Mouse (Mus musculus) liver, embryonic 14.5 days (tissue): ENCODE measurements around the gene Trim47. TPM values are rescaled to one million over a fixed set of nuclear protein-coding genes. Genes with fewer than 3 reads are reported as not detected.

ENCODE experiments used
- ATAC-seq: fragments of 200-750 bp; cut with Nextera tagmentation; 2 replicates; pipeline ENCODE4 v1.8.0; 2017; ENCODE audit warnings: moderate number of reproducible peaks, mild to moderate bottlenecking, moderate library complexity; ENCODE audit not compliant: insufficient read depth
- DNase-seq, 3 experiments: peaks; one replicate each; pipeline ENCODE4 v3.0.0-alpha.2; 2012 to 2013; ENCODE audit warnings: low read depth in 3 of 3, low spot score in 3 of 3
- H3K27ac ChIP-seq: fragments of 300-500 bp; sonication (generic); 2 replicates; pipeline ENCODE4 v1.5.1; 2014; ENCODE audit warnings: moderate library complexity, mild to moderate bottlenecking, control low read depth, inconsistent platforms
- H3K27me3 ChIP-seq: fragments of 300-500 bp; sonication (generic); 2 replicates; pipeline ENCODE4 v1.6.1; 2014; ENCODE audit warnings: mild to moderate bottlenecking, low read length, moderate library complexity; ENCODE audit not compliant: control insufficient read depth, insufficient read depth
- H3K36me3 ChIP-seq: fragments of 300-500 bp; sonication (generic); replicated peaks from 2 replicates; pipeline ENCODE4 v1.6.1; 2014; ENCODE audit warnings: low read depth; ENCODE audit not compliant: control insufficient read depth, insufficient read depth
- H3K4me1 ChIP-seq, 2 experiments: fragments of 200-500 bp in 1 of 2; fragments of 300-500 bp in 1 of 2; sonication (generic) in 1 of 2; replicated peaks; 2 replicates each; pipeline ENCODE4 v1.6.1; 2012 to 2014; ENCODE audit warnings: antibody characterized with exemption in 1 of 2, inconsistent platforms in 1 of 2, low read length in 1 of 2; ENCODE audit not compliant: control insufficient read depth in 2 of 2, insufficient read depth in 2 of 2
- H3K4me2 ChIP-seq: fragments of 300-500 bp; sonication (generic); 2 replicates; pipeline ENCODE4 v1.6.1; 2014; ENCODE audit warnings: low read depth, mild to moderate bottlenecking, control low read depth, moderate library complexity
- H3K4me3 ChIP-seq, 2 experiments: fragments of 200-500 bp in 1 of 2; fragments of 300-500 bp in 1 of 2; sonication (generic) in 1 of 2; 2 replicates each; pipeline ENCODE4 v1.5.1; 2012 to 2014; ENCODE audit warnings: low read depth in 2 of 2, low read length in 2 of 2, mild to moderate bottlenecking in 2 of 2, control low read depth in 1 of 2, inconsistent platforms in 1 of 2, moderate library complexity in 1 of 2; ENCODE audit not compliant: insufficient read depth in 1 of 2
- H3K9ac ChIP-seq: fragments of 300-500 bp; sonication (generic); replicated peaks from 2 replicates; pipeline ENCODE4 v1.6.1; 2014; ENCODE audit warnings: mild to moderate bottlenecking, control low read depth, moderate library complexity
- H3K9me3 ChIP-seq: fragments of 300-500 bp; sonication (generic); 2 replicates; pipeline ENCODE4 v1.6.1; 2016; ENCODE audit warnings: low read length, mixed read lengths; ENCODE audit not compliant: control insufficient read depth
- CTCF ChIP-seq: IDR thresholded peaks from 2 replicates; pipeline ENCODE4 v1.5.1; 2016; ENCODE audit warnings: antibody characterized with exemption, low read depth, control low read depth
- EP300 ChIP-seq: IDR thresholded peaks from 2 replicates; pipeline ENCODE4 v1.6.1; 2016; ENCODE audit warnings: antibody characterized with exemption, low read depth
- WGBS: fragments of 180-500 bp; shearing (Covaris S2); extraction: QIAGEN DNeasy Blood & Tissue Kit; methylation state at CpG from one replicate; pipeline ENCODE4 v1.1.7; 2014; ENCODE audit not compliant: insufficient replicate concordance; 5-methylcytosine and 5-hydroxymethylcytosine counted together
- polyA plus RNA-seq, 2 experiments: library from polyadenylated mRNA; depleted of rRNA in 1 of 2; stranded (reverse) in 1 of 2; unstranded in 1 of 2; fragments of >200 nt; fragmentation: Nextera tagmentation in 1 of 2; extraction: Ambion mirVana in 1 of 2; gene quantifications; 2 replicates each; pipeline versions ENCODE4 v1.2.1 to v1.2.3; 2012 to 2014

Gene Trim47
- polyA plus RNA-seq, 2 experiments: 1.8 to 2.2 TPM

DNA sequence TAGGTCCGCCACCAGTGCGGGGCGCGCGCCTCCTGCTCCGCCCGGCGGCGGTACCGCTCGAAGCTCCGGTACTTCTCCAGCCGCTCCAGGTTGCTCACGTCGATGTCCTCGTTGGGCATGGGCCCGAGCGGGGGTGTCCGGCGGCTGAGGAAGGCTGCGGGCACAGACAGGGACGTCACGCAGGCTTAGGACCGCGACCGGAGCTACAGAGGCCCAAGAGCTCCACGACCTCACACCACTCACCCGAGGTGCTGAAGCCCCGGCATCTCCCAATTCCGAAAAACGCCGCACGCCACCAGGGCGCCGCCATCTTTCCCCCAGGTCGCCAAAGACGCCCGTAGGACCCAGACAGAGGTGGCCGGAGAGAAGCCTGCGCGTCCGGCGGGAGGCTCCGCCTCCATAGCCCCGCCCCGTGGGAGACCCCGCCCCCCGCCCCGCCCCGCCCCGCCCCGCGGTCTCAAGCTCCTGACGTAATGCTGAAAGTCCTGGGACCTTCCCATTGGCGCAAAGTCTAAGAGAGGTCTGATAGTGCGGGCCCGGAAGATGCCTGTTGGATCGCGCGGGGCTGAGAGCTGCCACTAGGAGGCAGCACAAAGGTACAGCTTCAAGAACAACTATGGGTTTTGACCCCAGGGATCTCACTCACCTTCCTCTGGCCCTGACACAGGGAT lies 11.6 kb upstream of the Trim47 start, which contains the start of gene Mrpl38:
TSS of gene Mrpl38 (minus strand) at position 401 of the 671 bp plus-strand sequence.
- H3K9me3 ChIP-seq: no peaks in the 10 kb centered on the region
- H3K36me3 ChIP-seq: no peaks in the 10 kb centered on the region
- peak within 1 kb of the TSS; percentile 82 for H3K9ac ChIP-seq
- peak within 1 kb of the TSS; percentile 82 to 86 for H3K4me3 ChIP-seq
- peaks cover 30% of the 10 kb centered on the region in 2 experiments for H3K4me1 ChIP-seq
- TF ChIP-seq CTCF (peak; percentile 93), EP300 (no peak)
- H3K27ac ChIP-seq: peak within 1 kb of the TSS; percentile 52
- H3K4me2 ChIP-seq: peak within 1 kb of the TSS; percentile 82
- DNase-seq: peak; percentile 96 to 97 (median 97)
- peak; percentile 90 for ATAC-seq
- H3K27me3 ChIP-seq: no peaks in the 10 kb centered on the region
- under 1% methylated on average over 60 of the region's 60 CpGs for WGBS

DNA sequence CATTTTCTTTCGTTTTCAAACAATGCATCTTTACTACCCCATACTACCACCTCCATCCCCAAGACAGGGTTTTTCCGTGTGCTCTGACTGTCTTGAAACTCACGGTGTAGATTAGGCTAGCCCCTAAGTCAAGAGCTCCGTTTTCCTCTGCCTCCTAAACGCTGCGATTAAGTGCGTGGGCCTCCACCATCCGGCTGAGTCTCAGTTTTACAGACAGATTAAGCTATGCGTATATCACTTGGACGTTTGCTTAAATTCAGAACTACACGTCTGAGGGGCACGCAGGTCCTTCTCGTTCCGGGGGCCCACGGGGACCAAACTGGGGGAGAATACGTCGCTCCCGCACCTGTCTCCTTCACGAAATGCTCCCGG lies 11.1 kb upstream of the Trim47 start:
- no peaks in the 10 kb centered on the region for H3K36me3 ChIP-seq
- no peaks in the 10 kb centered on the region for H3K9me3 ChIP-seq
- H3K27ac ChIP-seq: peak overlapping the region; percentile 45
- peak overlapping the region; percentile 82 for H3K9ac ChIP-seq
- peak overlapping the region; percentile 82 to 86 for H3K4me3 ChIP-seq
- TF ChIP-seq CTCF (no peak), EP300 (no peak)
- under 1% methylated on average over 20 of the region's 20 CpGs for WGBS
- H3K27me3 ChIP-seq: no peaks in the 10 kb centered on the region
- peak overlapping the region; percentile 82 for H3K4me2 ChIP-seq
- peaks cover 25% of the 10 kb centered on the region in 2 experiments for H3K4me1 ChIP-seq
- DNase-seq: no peak
- peak; percentile 1; the same call in 1 of the 2 replicates for ATAC-seq

DNA sequence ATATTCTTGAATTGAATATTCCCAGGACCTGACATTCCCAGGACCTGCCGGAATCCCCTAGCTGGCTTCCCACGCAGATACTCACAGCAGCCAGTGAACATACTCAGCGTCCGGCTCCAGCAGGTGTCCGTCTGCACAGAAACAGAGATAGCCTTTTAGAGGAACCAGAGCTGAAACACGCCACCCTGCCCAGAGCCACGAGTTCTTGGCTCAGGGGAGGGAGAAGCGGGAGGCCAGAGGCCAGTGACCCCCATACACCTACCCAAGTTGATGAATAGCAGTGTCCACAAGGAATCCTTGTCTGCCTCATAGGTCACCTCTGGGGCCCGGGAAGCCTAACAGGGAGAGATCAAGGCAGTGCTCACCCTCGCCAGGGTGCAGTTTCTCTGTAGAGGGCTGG lies 7.2 kb upstream of the Trim47 start:
- peaks cover 7 to 13% of the 10 kb centered on the region in 2 experiments; a peak in 3 of 4 replicates for H3K4me1 ChIP-seq

DNA sequence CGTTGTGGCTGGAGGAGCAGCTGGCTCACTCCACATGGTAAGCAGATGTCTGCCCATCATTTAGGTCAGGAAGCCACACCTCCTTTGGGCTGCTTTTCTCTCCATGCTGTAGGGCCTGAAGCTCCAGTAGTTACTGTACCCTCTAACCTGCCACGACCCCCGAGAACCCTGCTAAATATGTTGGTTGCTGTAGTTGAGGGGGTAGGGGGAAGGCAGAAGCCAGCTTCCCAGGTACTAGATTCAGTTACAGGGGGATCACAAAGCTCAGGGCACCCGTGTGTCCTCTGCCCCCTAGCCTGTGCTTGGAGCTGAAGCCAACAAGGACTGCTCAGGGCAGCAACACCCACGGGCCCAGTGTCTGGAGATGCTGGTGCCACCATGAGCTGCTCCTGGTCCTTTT lies 6.5 kb upstream of the Trim47 start:
- DNase-seq (no peak), ATAC-seq (no peak)
- no peaks in the 10 kb centered on the region for H3K36me3 ChIP-seq
- no peak overlapping the region for H3K27ac ChIP-seq
- no peak overlapping the region for H3K4me2 ChIP-seq
- no peak overlapping the region for H3K4me3 ChIP-seq
- H3K4me1 ChIP-seq: peaks cover 5 to 10% of the 10 kb centered on the region in 2 experiments; a peak in 2 of 4 replicates
- H3K9ac ChIP-seq: no peak overlapping the region
- TF ChIP-seq EP300 (no peak), CTCF (no peak)
- 63% methylated on average over 5 of the region's 5 CpGs for WGBS
- no peaks in the 10 kb centered on the region for H3K27me3 ChIP-seq
- H3K9me3 ChIP-seq: no peaks in the 10 kb centered on the region

More for the DNA sequence above, 7.2 kb upstream of the Trim47 start:
- Histone ChIP-seq H3K27me3 (no peaks in the 10 kb centered on the region), H3K4me2 (no peak overlapping the region), H3K27ac (no peak overlapping the region), H3K9ac (no peak overlapping the region), H3K4me3 (no peak overlapping the region), H3K9me3 (no peaks in the 10 kb centered on the region), H3K36me3 (no peaks in the 10 kb centered on the region)
- WGBS: 79% methylated on average over 10 of the region's 10 CpGs
- no peak for ATAC-seq
- DNase-seq: no peak
- TF ChIP-seq CTCF: no peak
- no peak for TF ChIP-seq EP300

DNA sequence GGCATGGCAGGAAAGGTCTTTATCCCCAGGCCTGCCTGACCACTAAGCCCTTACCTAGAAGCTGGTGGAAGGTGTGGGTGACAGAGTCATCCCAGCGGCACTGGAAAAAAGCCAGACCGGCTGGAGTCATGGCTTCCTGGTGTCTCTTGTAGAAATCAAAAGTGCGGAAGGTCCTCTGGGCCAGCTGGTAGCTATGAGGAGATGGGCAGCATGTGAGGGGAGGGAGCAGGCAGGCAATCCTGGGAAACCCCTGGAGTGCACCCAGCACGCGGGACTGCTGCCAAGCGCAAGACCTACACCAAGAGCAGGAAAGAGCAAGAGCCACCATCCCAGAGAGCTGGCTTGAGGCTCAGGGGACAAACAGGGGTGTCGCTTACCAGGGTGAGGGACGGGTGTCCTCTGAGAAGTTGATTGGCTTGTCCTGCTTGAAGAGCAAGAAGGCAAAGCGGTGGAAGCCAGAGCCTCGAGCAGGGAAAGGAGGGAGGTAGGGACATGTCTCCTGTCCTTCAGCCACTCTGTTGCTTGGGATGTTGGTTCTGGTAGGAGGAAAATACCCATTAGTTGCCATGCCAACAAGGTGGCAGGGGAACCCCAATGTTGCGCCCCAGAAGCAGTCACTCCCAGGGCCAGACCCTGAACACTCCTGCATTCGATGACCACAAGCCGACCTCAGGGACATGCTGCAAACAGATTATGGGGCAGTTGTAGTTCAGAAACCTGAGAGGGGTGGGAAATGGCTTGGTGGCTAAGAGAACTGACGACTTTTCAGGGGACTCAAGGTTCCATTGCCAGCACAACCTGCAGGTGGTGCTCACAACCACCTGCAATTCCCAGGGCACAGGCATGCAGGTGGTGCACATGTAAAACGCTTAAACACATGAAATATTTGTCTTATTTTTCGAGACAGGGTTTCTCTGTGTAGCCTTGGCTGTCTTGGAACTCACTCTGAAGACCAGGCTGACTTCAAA lies 5.6 kb upstream of the Trim47 start:
- no peak for DNase-seq
- Histone ChIP-seq H3K4me1 (peaks cover under 1 to 8% of the 10 kb centered on the region in 2 experiments; a peak in 2 of 4 replicates), H3K9ac (no peak overlapping the region), H3K4me3 (no peak overlapping the region), H3K9me3 (no peaks in the 10 kb centered on the region), H3K27ac (no peak overlapping the region), H3K27me3 (no peaks in the 10 kb centered on the region), H3K36me3 (no peaks in the 10 kb centered on the region), H3K4me2 (no peak overlapping the region)
- 77% methylated on average over 16 of the region's 16 CpGs for WGBS
- ATAC-seq: no peak
- TF ChIP-seq EP300: no peak
- TF ChIP-seq CTCF: peak; percentile 60
